Mouse (Mus musculus): ENCODE data around the gene Opcml. TPM values are rescaled to one million over a fixed set of nuclear protein-coding genes. Genes with fewer than 3 reads are reported as not detected.

Opcml gene
- polyA plus RNA-seq, 1 experiment from 2014 or later = 9.8 TPM

DNA sequence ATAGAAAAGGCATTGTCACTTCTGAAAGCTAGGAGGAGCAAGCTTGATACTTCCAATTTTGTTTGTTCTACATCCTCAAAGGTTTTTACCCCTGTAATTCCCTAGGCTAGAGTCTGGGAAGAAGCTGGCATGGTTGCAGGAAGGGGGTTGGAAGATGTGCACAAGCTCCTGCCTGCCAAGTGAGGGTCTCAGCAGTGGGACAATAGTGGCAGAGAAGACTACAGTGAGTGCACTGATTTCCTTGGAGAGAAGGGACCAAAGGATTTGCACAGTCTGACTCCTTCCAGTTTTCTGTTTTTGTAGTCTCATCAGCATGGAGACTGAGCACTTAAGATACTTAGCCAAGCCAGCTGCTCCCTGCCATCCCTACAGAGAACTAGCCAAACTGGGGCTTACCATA lies 177.7 kb downstream of the Opcml start:
- Histone ChIP-seq H3K9me3 (no peaks in the 10 kb centered on the region), H3K27ac (no peak overlapping the region), H3K4me2 (no peak overlapping the region), H3K27me3 (no peaks in the 10 kb centered on the region), H3K9ac (no peak overlapping the region), H3K4me3 (no peak overlapping the region), H3K4me1 (peaks cover 7% of the 10 kb centered on the region; the same call in 1 of the 2 replicates), H3K36me3 (no peaks in the 10 kb centered on the region)
- ATAC-seq (ENCODE audit: borderline replicate concordance, extremely low read depth, low FRiP score, low TSS enrichment) = no peak

DNA sequence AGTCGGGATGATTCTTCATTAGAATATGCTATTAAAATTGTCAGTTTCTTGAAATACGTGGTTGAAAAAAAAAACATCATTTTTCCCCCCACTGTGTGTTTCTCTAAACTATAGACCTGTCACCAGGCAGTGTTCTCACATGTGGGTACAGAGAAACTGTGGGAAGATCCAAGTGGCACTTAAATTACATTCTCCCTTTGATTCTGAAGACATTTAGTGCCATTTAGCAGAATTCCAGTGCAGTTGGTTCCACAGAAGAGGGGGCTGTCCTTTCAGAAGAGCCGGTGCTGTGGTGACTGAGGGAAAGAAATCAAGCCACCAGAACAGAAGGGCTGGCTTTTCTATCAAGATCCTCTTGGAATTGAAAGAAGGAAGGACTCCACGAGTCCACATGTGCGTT lies 181.7 kb downstream of the Opcml start:
- H3K36me3 ChIP-seq = no peaks in the 10 kb centered on the region
- WGBS = 69% methylated on average over 5 of the region's 5 CpGs

DNA sequence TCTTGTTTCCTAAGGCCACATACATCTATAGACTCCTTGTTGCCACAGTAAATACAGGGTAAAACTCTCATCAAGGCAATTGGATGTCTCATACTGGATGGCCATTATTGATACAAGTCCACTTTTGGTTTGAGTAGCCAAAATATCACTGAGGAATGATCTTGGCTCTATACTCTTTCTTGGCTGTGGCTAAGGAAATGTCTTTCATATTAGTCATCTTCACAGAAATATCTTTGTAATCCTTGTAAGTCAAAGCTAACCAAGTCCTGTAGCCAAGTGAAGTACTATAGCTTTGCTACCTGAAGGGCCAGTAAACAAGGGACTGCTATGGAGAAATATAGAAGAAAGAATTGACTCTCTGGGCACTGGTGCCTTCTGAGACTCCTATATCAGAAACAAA lies 192.0 kb downstream of the Opcml start:
- no peak overlapping the region for H3K27ac ChIP-seq
- ATAC-seq (ENCODE audit: borderline replicate concordance, extremely low read depth, low FRiP score, low TSS enrichment) = no peak
- H3K36me3 ChIP-seq = no peaks in the 10 kb centered on the region
- no peak overlapping the region for H3K4me3 ChIP-seq
- no peak overlapping the region for H3K9ac ChIP-seq
- H3K4me2 ChIP-seq = no peak overlapping the region
- no peaks in the 10 kb centered on the region for H3K4me1 ChIP-seq
- no peaks in the 10 kb centered on the region for H3K27me3 ChIP-seq
- H3K9me3 ChIP-seq = no peaks in the 10 kb centered on the region

More for the DNA sequence above, 181.7 kb downstream of the Opcml start:
- Histone ChIP-seq H3K4me1 (no peaks in the 10 kb centered on the region), H3K4me3 (no peak overlapping the region), H3K9ac (no peak overlapping the region), H3K27ac (no peak overlapping the region), H3K9me3 (no peaks in the 10 kb centered on the region), H3K4me2 (no peak overlapping the region), H3K27me3 (no peaks in the 10 kb centered on the region)
- ATAC-seq (ENCODE audit: borderline replicate concordance, extremely low read depth, low FRiP score, low TSS enrichment) = no peak

DNA sequence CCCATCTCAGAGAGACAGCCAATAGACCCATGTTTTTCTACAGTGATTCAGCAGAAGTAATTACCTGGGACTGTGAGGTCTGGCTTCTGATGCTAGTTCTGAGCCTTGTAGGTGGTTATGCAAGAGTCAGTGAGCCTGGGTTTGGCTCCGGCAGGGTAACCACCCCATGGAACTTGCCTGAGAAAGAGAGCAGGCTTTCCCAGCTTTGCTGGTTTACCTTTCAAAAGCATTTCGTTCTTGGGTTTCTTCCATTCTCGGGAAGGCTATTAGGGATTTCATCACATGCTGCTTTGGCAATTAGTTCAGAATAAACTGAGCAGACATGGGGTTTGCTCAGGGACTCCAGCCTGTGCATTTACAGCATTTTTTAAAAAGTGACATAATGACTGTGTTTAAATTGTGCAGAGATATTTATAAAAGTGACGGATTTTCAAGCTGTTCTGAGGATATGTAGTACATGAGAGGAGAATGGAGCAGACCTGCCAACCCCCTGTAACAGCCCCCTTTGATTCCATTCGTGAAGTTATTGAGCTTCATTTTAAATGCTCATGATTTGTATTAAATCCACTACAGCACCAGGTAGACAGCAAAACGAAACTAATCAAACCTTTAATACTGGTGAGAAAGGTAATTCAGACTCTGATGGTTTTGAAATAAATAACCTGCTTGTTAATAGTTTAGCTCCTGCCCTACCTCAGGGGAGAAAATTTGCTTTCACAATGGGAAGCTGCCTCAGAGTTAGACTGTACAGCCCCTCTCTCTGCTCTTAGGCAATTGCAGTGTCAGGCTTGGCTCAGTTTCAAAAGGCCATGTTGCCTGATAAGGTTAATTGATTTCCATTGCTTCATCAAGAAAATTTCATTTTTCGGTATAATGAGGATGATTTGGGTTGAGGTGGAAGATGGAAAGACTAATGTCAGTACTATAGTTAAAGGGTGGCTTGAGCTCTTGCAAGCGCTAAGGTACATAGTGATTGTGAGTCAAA lies 196.3 kb downstream of the Opcml start:
- no peak overlapping the region for H3K9ac ChIP-seq
- no peaks in the 10 kb centered on the region for H3K4me1 ChIP-seq
- no peak overlapping the region for H3K4me3 ChIP-seq
- no peak overlapping the region for H3K27ac ChIP-seq
- 66% methylated on average over 8 of the region's 8 CpGs for WGBS
- H3K36me3 ChIP-seq = no peaks in the 10 kb centered on the region
- ATAC-seq (ENCODE audit: borderline replicate concordance, extremely low read depth, low FRiP score, low TSS enrichment) = no peak
- H3K9me3 ChIP-seq = no peaks in the 10 kb centered on the region
- no peaks in the 10 kb centered on the region for H3K27me3 ChIP-seq
- no peak overlapping the region for H3K4me2 ChIP-seq

DNA sequence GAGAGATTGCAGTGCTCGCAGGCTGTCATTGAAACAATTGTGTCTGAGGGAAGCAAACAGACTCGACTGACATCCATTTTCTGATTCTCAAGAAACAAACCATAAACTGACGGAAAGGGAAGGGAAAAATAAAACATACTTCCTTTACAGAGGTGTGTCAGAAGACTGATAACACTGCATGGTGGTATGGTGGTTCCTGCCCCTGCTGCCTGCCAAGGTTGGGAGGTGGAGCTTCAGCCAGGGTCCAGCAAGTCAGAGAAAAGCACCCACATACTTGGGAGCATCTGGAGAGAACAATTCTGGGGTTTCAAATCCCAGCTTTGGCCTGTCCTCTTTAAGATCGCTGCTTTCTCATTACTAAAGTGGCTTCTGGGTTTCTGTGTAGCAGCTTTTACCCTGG lies 201.0 kb downstream of the Opcml start:
- WGBS = 67% methylated on average over 4 of the region's 4 CpGs
- no peak overlapping the region for H3K27ac ChIP-seq
- H3K27me3 ChIP-seq = no peaks in the 10 kb centered on the region
- no peaks in the 10 kb centered on the region for H3K4me1 ChIP-seq
- H3K4me2 ChIP-seq = no peak overlapping the region
- no peak for ATAC-seq (ENCODE audit: borderline replicate concordance, extremely low read depth, low FRiP score, low TSS enrichment)
- no peak overlapping the region for H3K9ac ChIP-seq
- H3K4me3 ChIP-seq = no peak overlapping the region
- no peaks in the 10 kb centered on the region for H3K9me3 ChIP-seq
- no peaks in the 10 kb centered on the region for H3K36me3 ChIP-seq

DNA sequence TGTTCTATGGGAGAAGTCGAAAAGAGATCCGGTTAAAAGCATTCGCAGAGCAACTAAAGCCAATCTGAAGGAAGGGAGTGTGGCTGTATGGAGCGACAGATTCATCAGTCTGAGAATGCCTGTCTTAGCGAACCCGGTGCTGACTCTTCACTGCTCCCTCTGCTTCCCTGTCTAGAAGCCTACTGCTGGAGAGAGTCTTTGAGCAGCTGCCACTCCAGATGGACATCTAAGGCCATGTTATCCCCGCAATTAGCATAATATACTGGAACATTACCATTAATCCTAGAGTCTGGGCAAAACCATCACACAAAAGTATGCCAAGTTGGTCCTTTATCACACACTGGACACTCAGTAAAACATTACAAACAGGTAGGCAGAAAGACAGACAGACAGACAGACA lies 206.0 kb downstream of the Opcml start:
- Histone ChIP-seq H3K4me2 (no peak overlapping the region), H3K9ac (no peak overlapping the region), H3K36me3 (no peaks in the 10 kb centered on the region), H3K4me1 (no peaks in the 10 kb centered on the region), H3K9me3 (no peaks in the 10 kb centered on the region), H3K27ac (no peak overlapping the region), H3K4me3 (no peak overlapping the region), H3K27me3 (no peaks in the 10 kb centered on the region)
- ATAC-seq (ENCODE audit: borderline replicate concordance, extremely low read depth, low FRiP score, low TSS enrichment) = no peak
- 76% methylated on average over 7 of the region's 7 CpGs for WGBS

DNA sequence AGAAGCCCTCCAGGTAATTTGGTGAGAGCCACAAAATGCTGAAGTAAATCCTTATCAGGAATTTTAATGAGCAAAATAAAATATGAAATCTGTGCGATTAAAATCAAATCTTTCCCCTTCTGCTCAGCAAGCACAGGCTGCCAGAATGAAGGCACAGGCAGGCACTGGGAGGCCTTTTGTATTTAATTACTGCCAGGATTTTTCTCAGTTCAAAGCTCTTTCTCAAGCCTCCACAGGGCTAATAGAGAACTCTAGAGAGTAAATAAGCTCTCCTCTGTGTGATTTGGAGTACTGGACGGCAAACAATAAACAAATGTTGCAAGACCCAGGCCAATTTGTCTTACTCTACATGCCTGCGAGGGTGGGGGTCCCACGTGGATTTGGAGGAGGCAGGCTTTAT lies 208.2 kb downstream of the Opcml start:
- H3K9me3 ChIP-seq = no peaks in the 10 kb centered on the region
- no peaks in the 10 kb centered on the region for H3K4me1 ChIP-seq
- no peaks in the 10 kb centered on the region for H3K27me3 ChIP-seq
- H3K27ac ChIP-seq = no peak overlapping the region
- ATAC-seq (ENCODE audit: borderline replicate concordance, extremely low read depth, low FRiP score, low TSS enrichment) = no peak
- WGBS = 43% methylated on average over 4 of the region's 4 CpGs
- no peaks in the 10 kb centered on the region for H3K36me3 ChIP-seq
- no peak overlapping the region for H3K9ac ChIP-seq
- H3K4me3 ChIP-seq = no peak overlapping the region
- H3K4me2 ChIP-seq = no peak overlapping the region

DNA sequence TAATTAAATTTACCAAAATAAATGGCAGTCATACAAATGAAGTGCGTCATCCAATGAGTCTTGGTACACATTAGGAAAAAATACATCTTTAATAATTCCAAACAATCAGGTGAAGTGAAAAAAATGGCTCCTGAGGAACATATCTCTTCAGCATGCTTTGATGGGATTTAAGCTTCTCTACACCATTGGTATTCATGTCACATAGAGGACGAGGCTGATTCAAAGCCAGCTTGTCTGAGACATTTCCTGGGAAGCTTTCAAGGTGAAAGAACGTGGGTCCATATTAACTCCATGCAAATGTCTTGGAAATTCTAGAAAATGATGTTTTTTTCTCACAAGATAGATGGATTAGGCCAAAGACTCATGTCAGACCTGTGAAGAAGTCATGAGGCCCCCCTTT lies 212.6 kb downstream of the Opcml start:
- no peak for ATAC-seq (ENCODE audit: borderline replicate concordance, extremely low read depth, low FRiP score, low TSS enrichment)
- H3K27ac ChIP-seq = no peak overlapping the region
- H3K4me1 ChIP-seq = no peaks in the 10 kb centered on the region
- H3K36me3 ChIP-seq = no peaks in the 10 kb centered on the region
- no peaks in the 10 kb centered on the region for H3K27me3 ChIP-seq
- 77% methylated on average over 3 of the region's 3 CpGs for WGBS
- no peak overlapping the region for H3K4me2 ChIP-seq
- H3K9ac ChIP-seq = no peak overlapping the region
- H3K4me3 ChIP-seq = no peak overlapping the region
- H3K9me3 ChIP-seq = no peaks in the 10 kb centered on the region

DNA sequence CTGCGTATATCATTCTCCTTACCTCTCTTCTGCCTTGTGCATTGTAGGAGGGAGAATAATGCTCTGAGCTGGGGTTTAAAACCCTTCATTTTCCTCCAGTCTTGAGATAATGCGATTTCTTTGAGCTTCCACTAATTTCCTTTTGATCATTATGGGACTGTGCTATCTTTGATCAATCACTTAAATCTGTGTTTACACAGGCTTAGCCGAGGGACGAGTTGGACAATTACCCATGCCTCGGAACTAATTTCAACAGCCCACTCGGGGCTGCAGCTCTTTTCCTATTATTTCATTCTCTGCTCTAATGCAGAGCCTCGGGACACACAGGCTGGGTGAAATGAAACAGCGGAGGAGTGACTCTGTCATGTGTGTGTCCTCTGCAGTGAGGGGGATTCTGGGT lies 220.9 kb downstream of the Opcml start:
- Histone ChIP-seq H3K4me3 (no peak overlapping the region), H3K36me3 (no peaks in the 10 kb centered on the region), H3K27ac (no peak overlapping the region), H3K9ac (no peak overlapping the region), H3K4me2 (no peak overlapping the region), H3K4me1 (no peaks in the 10 kb centered on the region), H3K9me3 (no peaks in the 10 kb centered on the region), H3K27me3 (no peaks in the 10 kb centered on the region)
- ATAC-seq (ENCODE audit: borderline replicate concordance, extremely low read depth, low FRiP score, low TSS enrichment) = no peak
- 34% methylated on average over 8 of the region's 8 CpGs for WGBS

DNA sequence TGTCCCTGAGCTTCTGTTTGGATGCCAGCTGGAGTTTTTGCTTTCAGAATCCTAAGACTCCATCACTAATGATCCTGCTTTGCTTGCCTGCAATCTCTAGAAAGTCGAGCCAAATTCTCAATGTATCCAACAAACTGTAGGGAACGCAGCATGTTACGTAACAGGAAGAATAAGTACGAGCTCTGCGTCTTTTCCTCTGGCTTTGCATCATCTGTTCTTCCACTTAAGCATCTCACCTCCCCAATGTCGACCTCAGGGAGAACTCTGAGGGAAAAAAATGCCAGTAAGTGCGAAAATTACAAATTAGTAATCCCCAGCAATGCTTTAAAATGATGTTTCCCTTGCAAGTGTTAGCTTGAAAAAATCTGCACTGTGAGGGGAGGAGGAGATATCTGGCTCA lies 222.1 kb downstream of the Opcml start:
- 46% methylated on average over 7 of the region's 7 CpGs for WGBS
- no peaks in the 10 kb centered on the region for H3K9me3 ChIP-seq
- H3K4me1 ChIP-seq = no peaks in the 10 kb centered on the region
- H3K36me3 ChIP-seq = no peaks in the 10 kb centered on the region
- no peak for ATAC-seq (ENCODE audit: borderline replicate concordance, extremely low read depth, low FRiP score, low TSS enrichment)
- no peak overlapping the region for H3K4me2 ChIP-seq
- H3K27me3 ChIP-seq = no peaks in the 10 kb centered on the region
- no peak overlapping the region for H3K4me3 ChIP-seq
- H3K9ac ChIP-seq = no peak overlapping the region
- H3K27ac ChIP-seq = no peak overlapping the region

DNA sequence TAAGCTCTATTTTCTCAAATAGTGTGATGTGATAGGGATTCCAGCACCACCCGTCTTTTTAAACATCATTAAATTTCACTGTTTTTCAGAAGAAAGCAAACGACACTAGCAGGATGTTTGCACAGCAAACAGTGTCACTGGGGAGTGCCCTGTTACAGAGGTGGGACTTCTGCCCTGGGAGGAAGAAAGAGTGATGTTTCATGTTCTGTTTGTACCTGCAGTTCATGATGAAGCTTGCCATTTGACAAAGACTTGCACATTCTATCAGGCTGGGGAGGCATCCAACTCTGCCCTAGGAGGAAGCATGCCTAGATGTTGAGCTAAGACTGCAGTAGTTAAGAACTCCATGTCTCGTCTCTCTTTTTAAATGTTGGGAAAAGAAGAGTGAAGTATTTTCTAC lies 222.6 kb downstream of the Opcml start:
- H3K9ac ChIP-seq = no peak overlapping the region
- ATAC-seq (ENCODE audit: borderline replicate concordance, extremely low read depth, low FRiP score, low TSS enrichment) = no peak

DNA sequence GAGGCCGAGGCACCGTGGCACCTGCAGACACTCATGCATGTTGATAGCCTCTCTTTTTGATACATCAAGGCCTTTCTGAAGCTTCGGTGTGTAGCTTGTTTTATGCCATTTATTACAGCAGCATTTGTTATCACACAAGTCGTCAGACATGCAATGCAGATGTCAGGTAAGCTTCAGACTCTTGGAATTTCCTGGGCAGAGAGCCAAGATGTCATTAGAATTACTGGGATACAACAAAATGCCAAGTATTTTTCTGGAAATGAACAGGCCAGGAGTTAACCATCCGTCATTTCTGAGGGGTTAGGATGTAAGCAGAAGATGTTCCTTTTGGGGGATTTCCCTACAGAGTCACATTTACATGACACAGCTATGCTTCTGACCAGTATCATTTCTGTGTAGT lies 237.6 kb downstream of the Opcml start:
- no peak overlapping the region for H3K27ac ChIP-seq
- H3K36me3 ChIP-seq = no peaks in the 10 kb centered on the region
- H3K4me1 ChIP-seq = no peaks in the 10 kb centered on the region
- no peaks in the 10 kb centered on the region for H3K9me3 ChIP-seq
- H3K4me3 ChIP-seq = no peak overlapping the region
- H3K4me2 ChIP-seq = no peak overlapping the region
- no peak overlapping the region for H3K9ac ChIP-seq
- no peak for ATAC-seq (ENCODE audit: borderline replicate concordance, extremely low read depth, low FRiP score, low TSS enrichment)
- H3K27me3 ChIP-seq = no peaks in the 10 kb centered on the region
- WGBS = 41% methylated on average over 5 of the region's 5 CpGs

More for the DNA sequence above, 222.6 kb downstream of the Opcml start:
- H3K4me3 ChIP-seq = no peak overlapping the region
- no peak overlapping the region for H3K4me2 ChIP-seq
- H3K27ac ChIP-seq = no peak overlapping the region
- no peaks in the 10 kb centered on the region for H3K4me1 ChIP-seq
- H3K9me3 ChIP-seq = no peaks in the 10 kb centered on the region
- no peaks in the 10 kb centered on the region for H3K36me3 ChIP-seq
- H3K27me3 ChIP-seq = no peaks in the 10 kb centered on the region
- WGBS = 34% methylated on average over 3 of the region's 3 CpGs

Measured in lung, embryonic 15.5 days (tissue).